Mouse (Mus musculus): ENCODE results near the gene Pih1d2. TPM values are rescaled to one million over a fixed set of nuclear protein-coding genes. Genes with fewer than 3 reads are reported as not detected.
"Not testable (repeated sequence)": the region's sequence is repeated elsewhere in the genome, so short reads cannot be mapped to it uniquely, and the experiment has no call there.

Pih1d2 gene
- total RNA-seq, 1 experiment from 2014 or later = not detected

GRCm38 (mm10) chr9:50612115-50612514, 5.0 kb upstream of the Pih1d2 start:
- no peak for ATAC-seq (replicated peaks; ENCODE audit: insufficient number of reproducible peaks, low FRiP score, low TSS enrichment, poor library complexity, severe bottlenecking)

- ATAC-seq (replicated peaks; ENCODE audit: insufficient number of reproducible peaks, low FRiP score, low TSS enrichment, poor library complexity, severe bottlenecking) = no peak
These were observed 960 bp upstream of the Pih1d2 start for GRCm38 (mm10) chr9:50616161-50616560.

DNA sequence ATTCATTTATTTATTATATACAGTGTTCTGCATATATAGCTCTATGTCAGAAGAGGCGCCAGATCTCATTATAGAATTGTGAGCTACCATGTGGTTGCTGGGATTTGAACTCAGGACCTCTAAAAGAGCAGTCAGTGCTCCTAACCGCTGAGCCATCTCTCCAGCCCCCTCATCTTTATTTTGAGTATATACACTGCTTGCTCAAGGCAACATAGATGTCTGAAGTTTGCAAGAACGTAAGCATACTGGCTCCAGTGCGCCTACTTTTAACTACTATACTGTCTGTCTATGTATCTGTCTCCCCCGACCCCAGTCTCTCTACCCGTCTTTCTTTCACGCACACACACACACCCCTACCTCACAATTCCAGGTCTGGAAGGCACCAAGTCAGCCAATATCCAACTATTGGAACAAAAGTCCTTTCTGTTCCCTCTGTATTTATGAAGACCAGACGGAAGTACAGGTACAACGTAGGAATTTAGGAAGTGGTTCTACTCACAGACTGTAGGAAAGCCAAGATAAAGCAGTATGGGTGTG, 741 bp downstream of the Pih1d2 start:
- ATAC-seq (replicated peaks; ENCODE audit: insufficient number of reproducible peaks, low FRiP score, low TSS enrichment, poor library complexity, severe bottlenecking) = no peak

DNA sequence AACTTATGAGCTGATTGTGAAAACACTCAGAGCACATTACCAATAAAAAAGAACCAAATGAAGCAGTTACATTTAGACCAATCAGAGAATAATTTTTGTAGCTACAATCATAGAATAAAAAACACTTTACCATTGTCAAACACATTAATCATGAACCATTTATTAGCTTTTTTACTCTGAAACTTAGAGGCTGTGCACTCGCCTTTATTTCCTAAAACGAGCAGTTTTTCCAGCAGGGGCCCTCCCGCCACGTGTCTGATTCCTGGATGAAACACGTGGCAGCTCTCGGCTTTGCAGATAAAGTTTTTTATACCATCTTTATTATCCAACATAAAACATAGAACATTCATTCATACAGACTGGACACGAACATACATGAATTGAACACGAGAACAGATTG, 13.8 kb downstream of the Pih1d2 start:
- not testable (repeated sequence) for ATAC-seq (replicated peaks; ENCODE audit: insufficient number of reproducible peaks, low FRiP score, low TSS enrichment, poor library complexity, severe bottlenecking)

GRCm38 (mm10) chr9:50632016-50632688, 15.0 kb downstream of the Pih1d2 start:
- no peak for ATAC-seq (replicated peaks; ENCODE audit: insufficient number of reproducible peaks, low FRiP score, low TSS enrichment, poor library complexity, severe bottlenecking)

DNA sequence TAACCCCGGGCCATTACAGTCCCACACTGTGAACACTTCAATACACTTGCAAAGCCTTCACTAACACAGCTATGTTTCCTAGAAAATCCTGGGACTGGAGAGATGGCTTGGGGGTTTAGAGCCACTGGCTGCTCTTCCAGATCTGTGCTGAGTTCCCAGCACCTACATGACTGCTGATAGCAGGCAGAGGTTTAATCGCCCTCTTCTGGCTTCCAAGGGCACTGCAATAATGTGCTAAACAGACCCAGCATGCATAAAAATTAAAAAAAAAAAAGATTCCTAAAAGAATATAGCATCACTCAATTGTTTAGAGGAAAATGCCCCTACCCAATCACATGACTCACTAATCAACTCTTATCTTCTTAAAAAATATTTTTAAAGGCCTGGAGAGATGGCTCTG, 15.9 kb downstream of the Pih1d2 start:
- no peak for ATAC-seq (replicated peaks; ENCODE audit: insufficient number of reproducible peaks, low FRiP score, low TSS enrichment, poor library complexity, severe bottlenecking)

- no peak for ATAC-seq (replicated peaks; ENCODE audit: insufficient number of reproducible peaks, low FRiP score, low TSS enrichment, poor library complexity, severe bottlenecking)
These were observed 17.1 kb downstream of the Pih1d2 start for GRCm38 (mm10) chr9:50634270-50634669.

DNA sequence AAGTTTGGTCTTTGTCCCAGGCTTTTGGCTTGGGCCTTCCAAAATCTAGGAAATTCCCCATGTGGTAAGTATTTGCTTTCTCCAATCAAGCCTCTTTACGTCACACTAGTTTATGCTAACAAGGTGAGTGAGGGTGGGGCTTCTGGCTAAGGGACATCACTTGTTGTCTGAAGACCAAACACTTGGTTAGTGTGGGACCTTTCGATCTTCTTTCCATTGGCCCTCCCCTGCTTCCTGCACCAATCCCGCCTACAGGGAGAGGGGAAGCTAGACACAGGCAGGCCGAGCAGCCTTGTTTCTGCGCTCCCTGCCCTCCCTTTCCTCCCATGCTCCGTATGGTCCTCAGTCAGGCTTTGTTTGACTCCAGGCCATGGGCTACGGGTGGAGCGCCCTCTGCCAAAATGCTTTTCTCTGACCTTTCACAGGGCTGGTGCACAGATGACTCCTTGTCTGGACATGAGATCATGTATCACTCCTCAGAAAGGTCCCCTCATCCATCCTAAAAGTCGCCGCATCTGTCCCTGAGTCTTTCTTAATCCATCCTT, 29.8 kb downstream of the Pih1d2 start:
- no peak for ATAC-seq (replicated peaks; ENCODE audit: insufficient number of reproducible peaks, low FRiP score, low TSS enrichment, poor library complexity, severe bottlenecking)

GRCm38 (mm10) chr9:50650503-50650902, 33.4 kb downstream of the Pih1d2 start:
- no peak for ATAC-seq (replicated peaks; ENCODE audit: insufficient number of reproducible peaks, low FRiP score, low TSS enrichment, poor library complexity, severe bottlenecking)

DNA sequence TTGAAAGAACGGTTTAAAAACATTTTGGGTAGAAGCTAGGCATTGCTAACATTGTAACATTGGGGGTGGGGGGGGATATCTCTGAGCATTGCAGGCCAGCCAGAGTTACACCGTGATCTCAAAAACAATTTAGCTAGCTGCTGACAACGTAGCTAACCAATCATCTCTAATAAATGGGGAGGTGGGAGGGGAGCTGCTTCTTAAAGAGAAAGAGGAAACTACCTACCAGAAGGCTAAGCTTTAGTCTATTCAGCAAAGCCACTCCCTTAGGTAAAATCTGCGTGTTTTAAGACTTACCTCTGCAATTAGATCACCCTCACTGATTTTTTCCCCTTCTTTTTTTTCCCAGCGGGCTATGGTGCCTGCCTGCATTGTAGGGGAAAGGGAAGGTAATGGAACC, 41.3 kb downstream of the Pih1d2 start:
- no peak for ATAC-seq (replicated peaks; ENCODE audit: insufficient number of reproducible peaks, low FRiP score, low TSS enrichment, poor library complexity, severe bottlenecking)

DNA sequence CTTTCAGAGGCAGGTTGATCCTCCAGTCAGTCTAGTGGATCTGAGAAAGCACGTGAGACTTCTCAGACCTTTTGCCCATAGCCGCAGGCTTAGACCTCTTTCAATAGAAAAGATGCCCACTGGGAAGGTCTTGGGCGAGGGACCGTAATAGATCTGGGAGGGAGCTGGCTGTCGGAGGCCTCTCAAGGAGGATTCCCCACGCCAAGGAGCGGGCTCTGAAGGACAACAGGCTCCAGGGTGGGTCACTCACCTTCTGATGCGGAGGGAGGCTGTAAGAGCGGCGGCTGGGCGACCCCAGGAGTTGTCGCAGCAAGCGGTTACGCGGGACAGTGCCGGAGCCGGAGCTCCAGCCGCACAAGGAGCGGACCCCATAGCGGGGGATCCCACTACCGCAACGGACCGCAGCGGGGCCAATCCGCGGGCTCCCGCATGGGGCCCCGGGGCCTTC, 41.8 kb downstream of the Pih1d2 start:
- ATAC-seq (replicated peaks; ENCODE audit: insufficient number of reproducible peaks, low FRiP score, low TSS enrichment, poor library complexity, severe bottlenecking) = 0 out of 2 replicates have a peak, but pooled peaks have one; percentile 14

- ATAC-seq (replicated peaks; ENCODE audit: insufficient number of reproducible peaks, low FRiP score, low TSS enrichment, poor library complexity, severe bottlenecking) = peak; percentile 92
These were observed 42.5 kb downstream of the Pih1d2 start, which contains the start of gene Dlat for GRCm38 (mm10) chr9:50659392-50660217. Dlat (minus strand) TSS chr9:50659780.

DNA sequence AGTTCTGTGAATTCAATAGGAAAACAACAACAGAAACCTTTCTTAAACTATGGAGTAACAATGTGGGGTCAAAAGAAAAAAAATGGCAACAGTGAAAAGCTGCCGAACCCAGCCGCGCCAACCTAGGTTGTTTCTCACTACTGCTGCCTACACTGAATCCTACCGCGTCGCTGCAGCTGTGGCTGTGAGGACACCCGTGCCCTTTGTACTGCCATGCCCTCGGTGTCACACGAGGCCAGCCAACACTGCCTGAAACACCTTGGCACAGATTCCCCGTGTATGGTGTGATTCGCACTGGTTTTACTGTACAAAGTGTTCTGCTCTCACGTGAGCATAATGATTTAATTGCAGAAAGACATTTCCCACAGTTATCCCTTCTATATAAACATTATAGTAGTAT, 43.3 kb downstream of the Pih1d2 start:
- ATAC-seq (replicated peaks; ENCODE audit: insufficient number of reproducible peaks, low FRiP score, low TSS enrichment, poor library complexity, severe bottlenecking) = no peak

GRCm38 (mm10) chr9:50664826-50665225, 47.7 kb downstream of the Pih1d2 start:
- no peak for ATAC-seq (replicated peaks; ENCODE audit: insufficient number of reproducible peaks, low FRiP score, low TSS enrichment, poor library complexity, severe bottlenecking)

DNA sequence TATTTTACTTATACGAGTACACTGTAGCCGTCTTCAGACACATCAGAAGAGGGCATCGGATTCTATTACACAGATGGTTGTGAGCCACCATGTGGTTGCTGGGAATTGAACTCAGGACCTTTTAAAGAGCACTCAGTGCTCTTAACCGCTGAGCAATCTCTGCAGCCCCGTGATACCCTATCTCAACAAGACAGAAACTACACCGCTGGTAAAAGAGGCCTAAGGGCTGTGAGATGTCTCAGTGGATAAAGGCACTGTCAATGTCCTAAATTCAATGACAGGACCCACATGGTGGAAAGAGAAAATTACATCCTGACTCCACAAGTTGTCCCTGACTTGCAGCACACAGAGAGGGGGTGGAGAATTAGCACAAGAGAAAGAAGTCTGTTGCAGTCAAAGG, 49.3 kb downstream of the Pih1d2 start:
- no peak for ATAC-seq (replicated peaks; ENCODE audit: insufficient number of reproducible peaks, low FRiP score, low TSS enrichment, poor library complexity, severe bottlenecking)

DNA sequence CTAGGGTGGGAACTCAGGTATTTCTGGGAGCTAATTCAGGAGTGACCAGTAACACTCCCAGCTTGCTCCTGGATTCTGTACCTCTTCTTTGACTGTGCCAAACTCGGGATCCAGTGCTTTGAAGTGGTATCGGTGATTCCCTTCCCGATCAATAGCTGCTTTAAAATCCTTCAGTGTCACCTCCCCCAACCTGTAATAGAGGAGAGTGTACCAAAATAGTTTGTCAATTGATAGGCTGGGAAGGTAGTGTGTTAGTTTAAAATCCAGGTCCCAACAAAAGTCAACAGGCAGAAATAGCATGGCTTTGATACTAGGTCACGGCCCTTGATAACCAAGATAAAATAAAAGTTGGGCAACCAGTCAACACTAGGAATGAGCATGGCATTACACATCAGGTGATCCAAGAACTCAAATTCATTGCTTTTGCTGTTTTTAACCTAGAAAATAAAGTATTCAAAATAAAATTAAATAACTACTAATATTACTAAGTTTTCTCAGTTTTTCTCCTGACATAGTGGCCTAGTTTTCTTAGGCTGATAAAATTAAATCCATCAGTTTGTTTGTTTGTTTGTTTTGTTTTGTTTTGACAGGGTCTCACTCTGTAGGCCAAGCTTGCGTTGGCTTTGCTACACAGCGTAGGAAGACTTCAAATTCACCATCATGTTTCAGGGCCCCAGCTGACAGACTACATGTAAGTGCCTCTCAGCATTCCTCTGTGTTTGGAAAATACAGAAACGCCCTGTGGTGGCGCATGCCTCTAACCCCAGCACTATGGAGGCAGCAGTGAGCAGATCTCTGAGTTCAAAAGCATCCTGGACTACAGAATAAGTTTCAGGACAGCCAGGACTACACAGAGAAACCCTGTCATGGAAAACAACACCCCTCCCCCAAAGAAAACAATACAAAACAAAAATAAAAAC, 50.7 kb downstream of the Pih1d2 start:
- no peak for ATAC-seq (replicated peaks; ENCODE audit: insufficient number of reproducible peaks, low FRiP score, low TSS enrichment, poor library complexity, severe bottlenecking)

DNA sequence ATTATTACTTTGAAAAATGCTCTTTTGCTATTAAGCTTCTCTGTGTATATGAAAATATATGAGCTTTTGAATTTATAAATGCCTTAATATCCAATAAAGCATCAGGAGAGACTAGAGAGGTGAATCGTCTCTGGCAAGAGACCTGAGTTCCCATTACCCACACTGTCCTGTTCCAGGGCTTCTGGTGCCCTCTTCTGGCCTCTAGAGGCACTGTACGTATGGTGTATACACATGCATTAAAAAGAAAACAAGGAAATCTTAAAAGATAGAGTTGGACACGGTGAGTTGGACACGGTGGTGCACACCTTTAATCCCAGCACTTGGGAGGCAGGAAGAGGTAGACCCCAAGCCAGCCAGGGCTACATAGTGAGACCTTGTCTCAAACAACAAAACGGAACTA, 53.6 kb downstream of the Pih1d2 start:
- ATAC-seq (replicated peaks; ENCODE audit: insufficient number of reproducible peaks, low FRiP score, low TSS enrichment, poor library complexity, severe bottlenecking) = peak; percentile 76; the same call in 1 of the 2 replicates
